Mouse (Mus musculus): ENCODE measurements at regions not wholly inside any gene's neighbourhood (a gene's known extent, or its start where the extent isn't known, plus 50 kb on each side); places are given as distances from the start of the nearest gene placed in this dataset.
"Not testable (repeated sequence)": the region's sequence is repeated elsewhere in the genome, so short reads cannot be mapped to it uniquely, and the experiment has no call there.

- 94% methylated on average over 5 of the region's 5 CpGs for WGBS
- DNase-seq (ENCODE audit: low spot score) = no peak
- no peak overlapping the region for H3K4me3 ChIP-seq (ENCODE audit: low read depth, low read length)
These were observed 110.7 kb upstream of the Ptgfr start for GRCm38 (mm10) chr3:151948015-151948645.

GRCm38 (mm10) chr3:151945916-151946315 is 108.5 kb upstream of the Ptgfr start:
- Histone ChIP-seq H3K36me3 (ENCODE audit: control insufficient read depth, insufficient read depth, low read length) (no peaks in the 10 kb centered on the region), H3K4me3 (ENCODE audit: low read depth, low read length) (no peak overlapping the region), H3K9ac (ENCODE audit: low read length) (no peak overlapping the region), H3K27me3 (ENCODE audit: control insufficient read depth, insufficient read depth, low read length) (no peaks in the 10 kb centered on the region), H3K27ac (ENCODE audit: low read depth, low read length) (no peak overlapping the region), H3K9me3 (ENCODE audit: control insufficient read depth, low read length) (no peaks in the 10 kb centered on the region), H3K4me1 (replicated peaks; ENCODE audit: control insufficient read depth, insufficient read depth, low read length) (no peaks in the 10 kb centered on the region), H3K4me2 (ENCODE audit: low read depth, low read length, severe bottlenecking) (no peak overlapping the region)
- DNase-seq (ENCODE audit: low spot score) (no peak), ATAC-seq (replicated peaks; ENCODE audit: low FRiP score) (no peak)
- 86% methylated on average over 3 of the region's 3 CpGs for WGBS

More at GRCm38 (mm10) chr3:151948015-151948645, 110.7 kb upstream of the Ptgfr start:
- no peak for ATAC-seq (replicated peaks; ENCODE audit: low FRiP score)
- Histone ChIP-seq H3K4me2 (ENCODE audit: low read depth, low read length, severe bottlenecking) (no peak overlapping the region), H3K27ac (ENCODE audit: low read depth, low read length) (no peak overlapping the region), H3K27me3 (ENCODE audit: control insufficient read depth, insufficient read depth, low read length) (no peaks in the 10 kb centered on the region), H3K36me3 (ENCODE audit: control insufficient read depth, insufficient read depth, low read length) (no peaks in the 10 kb centered on the region), H3K4me1 (replicated peaks; ENCODE audit: control insufficient read depth, insufficient read depth, low read length) (no peaks in the 10 kb centered on the region), H3K9me3 (ENCODE audit: control insufficient read depth, low read length) (no peaks in the 10 kb centered on the region), H3K9ac (ENCODE audit: low read length) (no peak overlapping the region)

- no peak overlapping the region for H3K4me2 ChIP-seq (ENCODE audit: low read depth, low read length, severe bottlenecking)
- no peak overlapping the region for H3K27ac ChIP-seq (ENCODE audit: low read depth, low read length)
- DNase-seq (ENCODE audit: low spot score) (no peak), ATAC-seq (replicated peaks; ENCODE audit: low FRiP score) (no peak)
- H3K4me3 ChIP-seq (ENCODE audit: low read depth, low read length) = no peak overlapping the region
- WGBS = 69% methylated on average over 3 of the region's 3 CpGs
- H3K9ac ChIP-seq (ENCODE audit: low read length) = no peak overlapping the region
- H3K27me3 ChIP-seq (ENCODE audit: control insufficient read depth, insufficient read depth, low read length) = no peaks in the 10 kb centered on the region
- no peaks in the 10 kb centered on the region for H3K36me3 ChIP-seq (ENCODE audit: control insufficient read depth, insufficient read depth, low read length)
- no peaks in the 10 kb centered on the region for H3K9me3 ChIP-seq (ENCODE audit: control insufficient read depth, low read length)
- H3K4me1 ChIP-seq (replicated peaks; ENCODE audit: control insufficient read depth, insufficient read depth, low read length) = no peaks in the 10 kb centered on the region
These were observed 106.1 kb upstream of the Ptgfr start for GRCm38 (mm10) chr3:151943542-151943941.

- no peak for DNase-seq (ENCODE audit: low spot score)
- H3K9me3 ChIP-seq (ENCODE audit: control insufficient read depth, low read length) = no peaks in the 10 kb centered on the region
- H3K4me3 ChIP-seq (ENCODE audit: low read depth, low read length) = no peak overlapping the region
- no peaks in the 10 kb centered on the region for H3K36me3 ChIP-seq (ENCODE audit: control insufficient read depth, insufficient read depth, low read length)
- H3K4me2 ChIP-seq (ENCODE audit: low read depth, low read length, severe bottlenecking) = no peak overlapping the region
- no peak overlapping the region for H3K27ac ChIP-seq (ENCODE audit: low read depth, low read length)
- H3K9ac ChIP-seq (ENCODE audit: low read length) = no peak overlapping the region
- H3K27me3 ChIP-seq (ENCODE audit: control insufficient read depth, insufficient read depth, low read length) = no peaks in the 10 kb centered on the region
- no peak for ATAC-seq (replicated peaks; ENCODE audit: low FRiP score)
- 85% methylated on average over 2 of the region's 2 CpGs for WGBS
- H3K4me1 ChIP-seq (replicated peaks; ENCODE audit: control insufficient read depth, insufficient read depth, low read length) = no peaks in the 10 kb centered on the region
These were observed 101.1 kb upstream of the Ptgfr start for GRCm38 (mm10) chr3:151938472-151939029.

- no peak overlapping the region for H3K27ac ChIP-seq (ENCODE audit: low read depth, low read length)
- no peak overlapping the region for H3K9ac ChIP-seq (ENCODE audit: low read length)
- DNase-seq (ENCODE audit: low spot score) (no peak), ATAC-seq (replicated peaks; ENCODE audit: low FRiP score) (no peak)
- H3K9me3 ChIP-seq (ENCODE audit: control insufficient read depth, low read length) = no peaks in the 10 kb centered on the region
- H3K36me3 ChIP-seq (ENCODE audit: control insufficient read depth, insufficient read depth, low read length) = no peaks in the 10 kb centered on the region
- H3K4me3 ChIP-seq (ENCODE audit: low read depth, low read length) = no peak overlapping the region
- H3K4me1 ChIP-seq (replicated peaks; ENCODE audit: control insufficient read depth, insufficient read depth, low read length) = no peaks in the 10 kb centered on the region
- H3K27me3 ChIP-seq (ENCODE audit: control insufficient read depth, insufficient read depth, low read length) = no peaks in the 10 kb centered on the region
- H3K4me2 ChIP-seq (ENCODE audit: low read depth, low read length, severe bottlenecking) = no peak overlapping the region
These were observed 94.2 kb upstream of the Ptgfr start for GRCm38 (mm10) chr3:151931656-151932055.

GRCm38 (mm10) chr3:151931096-151931495 is 93.7 kb upstream of the Ptgfr start:
- Histone ChIP-seq H3K27me3 (ENCODE audit: control insufficient read depth, insufficient read depth, low read length) (no peaks in the 10 kb centered on the region), H3K9ac (ENCODE audit: low read length) (no peak overlapping the region), H3K4me2 (ENCODE audit: low read depth, low read length, severe bottlenecking) (no peak overlapping the region), H3K27ac (ENCODE audit: low read depth, low read length) (no peak overlapping the region), H3K9me3 (ENCODE audit: control insufficient read depth, low read length) (no peaks in the 10 kb centered on the region), H3K36me3 (ENCODE audit: control insufficient read depth, insufficient read depth, low read length) (no peaks in the 10 kb centered on the region), H3K4me1 (replicated peaks; ENCODE audit: control insufficient read depth, insufficient read depth, low read length) (no peaks in the 10 kb centered on the region), H3K4me3 (ENCODE audit: low read depth, low read length) (no peak overlapping the region)
- 82% methylated on average over 3 of the region's 3 CpGs for WGBS
- ATAC-seq (replicated peaks; ENCODE audit: low FRiP score) = no peak
- no peak for DNase-seq (ENCODE audit: low spot score)

- Histone ChIP-seq H3K4me3 (ENCODE audit: low read depth, low read length) (no peak overlapping the region), H3K36me3 (ENCODE audit: control insufficient read depth, insufficient read depth, low read length) (no peaks in the 10 kb centered on the region), H3K4me1 (replicated peaks; ENCODE audit: control insufficient read depth, insufficient read depth, low read length) (no peaks in the 10 kb centered on the region), H3K9me3 (ENCODE audit: control insufficient read depth, low read length) (no peaks in the 10 kb centered on the region), H3K4me2 (ENCODE audit: low read depth, low read length, severe bottlenecking) (no peak overlapping the region), H3K9ac (ENCODE audit: low read length) (no peak overlapping the region), H3K27ac (ENCODE audit: low read depth, low read length) (no peak overlapping the region), H3K27me3 (ENCODE audit: control insufficient read depth, insufficient read depth, low read length) (no peaks in the 10 kb centered on the region)
- DNase-seq (ENCODE audit: low spot score) (no peak), ATAC-seq (replicated peaks; ENCODE audit: low FRiP score) (peak; percentile 81)
- WGBS = 70% methylated on average over 13 of the region's 13 CpGs
These were observed 76.6 kb upstream of the Ptgfr start for GRCm38 (mm10) chr3:151914010-151914513.

- H3K9me3 ChIP-seq (ENCODE audit: control insufficient read depth, low read length); H3K36me3 ChIP-seq (ENCODE audit: control insufficient read depth, insufficient read depth, low read length); H3K4me1 ChIP-seq (replicated peaks; ENCODE audit: control insufficient read depth, insufficient read depth, low read length); H3K9ac ChIP-seq (ENCODE audit: low read length); H3K27ac ChIP-seq (ENCODE audit: low read depth, low read length); H3K27me3 ChIP-seq (ENCODE audit: control insufficient read depth, insufficient read depth, low read length); DNase-seq (ENCODE audit: low spot score); H3K4me3 ChIP-seq (ENCODE audit: low read depth, low read length); H3K4me2 ChIP-seq (ENCODE audit: low read depth, low read length, severe bottlenecking); ATAC-seq (replicated peaks; ENCODE audit: low FRiP score): not testable (repeated sequence)
- 84% methylated on average over 11 of the region's 11 CpGs for WGBS
These were observed 74.9 kb upstream of the Ptgfr start for GRCm38 (mm10) chr3:151912292-151912691.

GRCm38 (mm10) chr3:151910851-151911250 is 73.4 kb upstream of the Ptgfr start:
- no peak for DNase-seq (ENCODE audit: low spot score)
- Histone ChIP-seq H3K9me3 (ENCODE audit: control insufficient read depth, low read length) (no peaks in the 10 kb centered on the region), H3K27me3 (ENCODE audit: control insufficient read depth, insufficient read depth, low read length) (no peaks in the 10 kb centered on the region), H3K4me3 (ENCODE audit: low read depth, low read length) (no peak overlapping the region), H3K36me3 (ENCODE audit: control insufficient read depth, insufficient read depth, low read length) (no peaks in the 10 kb centered on the region), H3K27ac (ENCODE audit: low read depth, low read length) (no peak overlapping the region), H3K9ac (ENCODE audit: low read length) (no peak overlapping the region), H3K4me2 (ENCODE audit: low read depth, low read length, severe bottlenecking) (no peak overlapping the region), H3K4me1 (replicated peaks; ENCODE audit: control insufficient read depth, insufficient read depth, low read length) (no peaks in the 10 kb centered on the region)
- no peak for ATAC-seq (replicated peaks; ENCODE audit: low FRiP score)
- 79% methylated on average over 2 of the region's 2 CpGs for WGBS

Data from forebrain, embryonic 11.5 days (tissue).